22 mouse cellular contexts compared by ENCODE assay signal in genomic region chr3:18705165-18705564, GRCm38 (mm10).
"Had no signal": no experiment of that assay in that cellular context is flagged by ENCODE, and none has a peak within 500 bp of the region (broad histone marks: within the 10 kb centered on the region; RNA-seq: fewer than 3 reads in every experiment).

No protein-coding gene starts in this region.

- H3K4me1 ChIP-seq: kidney, embryonic 15.5 days; limb, embryonic 15.5 days; megakaryocyte, embryonic 14.5 days; midbrain, embryonic 10.5 days; midbrain, embryonic 13.5 days had no signal

- H3K9ac ChIP-seq: kidney, embryonic 15.5 days; limb, embryonic 12.5 days; limb, embryonic 15.5 days; liver, embryonic 14.5 days; liver, postnatal 0 days; lung, embryonic 14.5 days; midbrain, embryonic 13.5 days had no signal

- DNase-seq: kidney, postnatal 10 days; kidney, postnatal 36 days; layer of hippocampus, postnatal 36 days; liver, postnatal 0 days; lung, embryonic 14.5 days; lung, postnatal 36 days; thymus, adult 2 months; thymus, postnatal 14 days; thymus, postnatal 4 days had no signal

- H3K36me3 ChIP-seq: kidney, embryonic 15.5 days; limb, embryonic 12.5 days; limb, embryonic 15.5 days; midbrain, embryonic 10.5 days; midbrain, embryonic 13.5 days had no signal

- H3K9me3 ChIP-seq: kidney, embryonic 15.5 days; limb, embryonic 12.5 days; limb, embryonic 15.5 days; midbrain, embryonic 10.5 days; midbrain, embryonic 13.5 days had no signal

- H3K27ac ChIP-seq: kidney, embryonic 15.5 days; left cerebral cortex, adult 2 months; limb, embryonic 12.5 days; limb, embryonic 15.5 days; liver, embryonic 14.5 days; midbrain, embryonic 10.5 days; midbrain, embryonic 13.5 days; stomach, postnatal 0 days had no signal

- ATAC-seq: liver, postnatal 0 days; lung, postnatal 0 days; midbrain, embryonic 13.5 days; midbrain, embryonic 16.5 days had no signal

- H3K4me3 ChIP-seq: kidney, embryonic 15.5 days; left cerebral cortex, adult 2 months; limb, embryonic 12.5 days; limb, embryonic 15.5 days; megakaryocyte, embryonic 14.5 days; midbrain, embryonic 10.5 days; midbrain, embryonic 13.5 days; myocyte had no signal

- H3K27me3 ChIP-seq: kidney, embryonic 15.5 days; limb, embryonic 12.5 days; limb, embryonic 15.5 days; megakaryocyte, embryonic 14.5 days; midbrain, embryonic 13.5 days had no signal

- H3K4me2 ChIP-seq: kidney, embryonic 15.5 days; limb, embryonic 12.5 days; limb, embryonic 15.5 days; liver, embryonic 11.5 days; lung, embryonic 14.5 days; midbrain, embryonic 13.5 days had no signal
